Comparison of ENCODE assay signal across 8 mouse cellular contexts in genomic region chr17:74489901-74490220, GRCm38 (mm10). TPM values are rescaled to one million over a fixed set of nuclear protein-coding genes. Genes with fewer than 3 reads are reported as not detected.
DNase-seq lines count a peak whose midpoint lies in the region; ATAC-seq and TF ChIP-seq lines count a peak whose summit lies in the region.

No protein-coding gene starts in this region.

- H3K4me1 ChIP-seq in embryonic facial prominence, embryonic 12.5 days: no peaks in the 10 kb centered on the region; the same call in 1 of the 2 replicates
- no peaks in the 10 kb centered on the region for H3K4me1 ChIP-seq in intestine, embryonic 15.5 days (replicated peaks)

- WGBS in embryonic facial prominence, embryonic 12.5 days: under 1% methylated on average over 12 of the region's 12 CpGs
- 1% methylated on average over 12 of the region's 12 CpGs for WGBS in intestine, embryonic 15.5 days

- TF ChIP-seq CTCF in left cerebral cortex, adult 2 months (IDR thresholded peaks at IDR 0.05): no peak

- peaks cover 21% of the 10 kb centered on the region for H3K79me2 ChIP-seq in myocyte (ENCODE audit: control insufficient read depth, insufficient read depth)

- no peak for TF ChIP-seq POLR2A in myocyte (IDR thresholded peaks at IDR 0.05; ENCODE audit: insufficient read length, low read depth)

- H3K4me2 ChIP-seq in embryonic facial prominence, embryonic 12.5 days (replicated peaks): peak overlapping the region; percentile 59
- peak overlapping the region; percentile 52 for H3K4me2 ChIP-seq in intestine, embryonic 15.5 days (replicated peaks)
- H3K4me2 ChIP-seq in myocyte (ENCODE audit: low read depth): peak overlapping the region; percentile 82

- H3K9me3 ChIP-seq in embryonic facial prominence, embryonic 12.5 days: no peaks in the 10 kb centered on the region
- H3K9me3 ChIP-seq in intestine, embryonic 15.5 days: no peaks in the 10 kb centered on the region

- ATAC-seq in embryonic facial prominence, embryonic 12.5 days (ENCODE audit: insufficient number of reproducible peaks, insufficient read depth, low FRiP score, low TSS enrichment): no peak
- no peak for ATAC-seq in intestine, embryonic 15.5 days

- no peaks in the 10 kb centered on the region for H3K27me3 ChIP-seq in embryonic facial prominence, embryonic 12.5 days
- no peaks in the 10 kb centered on the region for H3K27me3 ChIP-seq in intestine, embryonic 15.5 days (replicated peaks)
- no peaks in the 10 kb centered on the region for H3K27me3 ChIP-seq in myocyte (ENCODE audit: control insufficient read depth, insufficient read depth, insufficient read length)

- intact Hi-C loops in left cerebral cortex, adult 2 months (cut with DNase I): loop anchor here (1.0 to 5.0 kb wide), 2 partner anchors 38 to 93 kb away; partner anchors contain the start of genes Birc6 and Slc30a6

- DNase-seq in left cerebral cortex, adult 2 months (ENCODE audit: extremely low spot score in 1 of 2, low spot score in 2 of 2): no peak
- no peak for DNase-seq in left cerebral cortex, adult 9 months (ENCODE audit: low spot score in 2 of 2)
- DNase-seq in thymus, postnatal 0 days (ENCODE audit: low spot score): no peak
- DNase-seq in ovary, adult 18-20 months (ENCODE audit: low spot score): no peak
- no peak for DNase-seq in frontal cortex, adult 2 months (ENCODE audit: extremely low spot score in 1 of 2, low spot score in 1 of 2)

- peak overlapping the region; percentile 81 for H3K9ac ChIP-seq in embryonic facial prominence, embryonic 12.5 days
- H3K9ac ChIP-seq in intestine, embryonic 15.5 days: peak overlapping the region; percentile 82

- H3K36me3 ChIP-seq in embryonic facial prominence, embryonic 12.5 days: peaks cover 22% of the 10 kb centered on the region
- H3K36me3 ChIP-seq in intestine, embryonic 15.5 days: peaks cover 8% of the 10 kb centered on the region; the same call in 1 of the 2 replicates
- peaks cover 20% of the 10 kb centered on the region for H3K36me3 ChIP-seq in myocyte (ENCODE audit: control insufficient read depth, insufficient read depth)

- H3K4me3 ChIP-seq in left cerebral cortex, adult 2 months: peak overlapping the region; percentile 99
- H3K4me3 ChIP-seq in embryonic facial prominence, embryonic 12.5 days: peak overlapping the region; percentile 78
- peak overlapping the region; percentile 89 for H3K4me3 ChIP-seq in intestine, embryonic 15.5 days (replicated peaks)
- peak overlapping the region; percentile 41 for H3K4me3 ChIP-seq in myocyte

- peak overlapping the region; percentile 90 for H3K27ac ChIP-seq in left cerebral cortex, adult 2 months
- peak overlapping the region; percentile 72 for H3K27ac ChIP-seq in embryonic facial prominence, embryonic 12.5 days
- peak overlapping the region; percentile 91 for H3K27ac ChIP-seq in intestine, embryonic 15.5 days

- H3ac ChIP-seq in myocyte (ENCODE audit: control insufficient read depth, insufficient read length): peak overlapping the region; percentile 92

TF ChIP-seq in myocyte, 11 proteins besides CTCF, POLR2A, EP300 and RAD21:
- TF ChIP-seq TCF12 (IDR thresholded peaks at IDR 0.05; ENCODE audit: insufficient read depth, poor library complexity, severe bottlenecking) (no peak), MYOD1 (IDR thresholded peaks at IDR 0.05; ENCODE audit: control insufficient read depth in 1 of 3, insufficient read length in 2 of 3, low read depth in 2 of 3) (no peak), MAX (IDR thresholded peaks at IDR 0.05; ENCODE audit: low read depth) (no peak), SRF (IDR thresholded peaks at IDR 0.05; ENCODE audit: control insufficient read depth, insufficient read length, low read depth) (no peak), MYOG (IDR thresholded peaks at IDR 0.05; ENCODE audit: control insufficient read depth in 1 of 3, insufficient read depth in 1 of 3, insufficient read length in 2 of 3, low read depth in 2 of 3) (no peak), E2F4 (IDR thresholded peaks at IDR 0.05; ENCODE audit: insufficient read depth) (no peak), REST (IDR thresholded peaks at IDR 0.05; ENCODE audit: insufficient read depth, insufficient read length) (no peak), TCF3 (IDR thresholded peaks at IDR 0.05; ENCODE audit: insufficient read length, low read depth) (no peak), POLR2AphosphoS2 (IDR thresholded peaks at IDR 0.05; ENCODE audit: insufficient read length, low read depth) (no peak)

RNA-seq across cellular contexts. Expression of gene Yipf4, which starts 0.6 kb away (rescaled TPM):
- total RNA-seq in left cerebral cortex, adult 2 months (2021): 10 to 100 TPM; 76.7 to 89.5 TPM
- 51.0 and 56.1 TPM in 2 replicates for polyA plus RNA-seq in embryonic facial prominence, embryonic 12.5 days (2016; fragmentation: Nextera tagmentation; extraction: Ambion mirVana)
- 62.6 and 74.2 TPM in 2 replicates for polyA plus RNA-seq in intestine, embryonic 15.5 days (2015; fragmentation: Nextera tagmentation; extraction: Ambion mirVana)
- polyA plus RNA-seq in myocyte (2012; fragmentation: generic; extraction: Trizol): 20.0 TPM
- 95.4 and 98.3 TPM in 2 replicates for polyA plus RNA-seq in thymus, postnatal 0 days (2015; fragmentation: Nextera tagmentation; extraction: Ambion mirVana)
- polyA plus RNA-seq in frontal cortex, adult 2 months (2012; rRNA removed): 38.6 and 41.4 TPM in 2 replicates

RNA-seq across cellular contexts. Expression of gene Nlrc4, which starts 30.9 kb away (rescaled TPM):
- total RNA-seq in left cerebral cortex, adult 2 months (2021): under 1 TPM; 0.16 to 0.41 TPM
- polyA plus RNA-seq in embryonic facial prominence, embryonic 12.5 days (2016; fragmentation: Nextera tagmentation; extraction: Ambion mirVana): 0.23 and 0.33 TPM in 2 replicates
- 7.1 and 7.3 TPM in 2 replicates for polyA plus RNA-seq in intestine, embryonic 15.5 days (2015; fragmentation: Nextera tagmentation; extraction: Ambion mirVana)
- 0.01 TPM for polyA plus RNA-seq in myocyte (2012; fragmentation: generic; extraction: Trizol)
- 0.37 and 0.47 TPM in 2 replicates for polyA plus RNA-seq in thymus, postnatal 0 days (2015; fragmentation: Nextera tagmentation; extraction: Ambion mirVana)
- 0.08 and 0.18 TPM in 2 replicates for polyA plus RNA-seq in frontal cortex, adult 2 months (2012; rRNA removed)

RNA-seq across cellular contexts. Expression of gene Birc6, which starts 38.2 kb away (rescaled TPM):
- total RNA-seq in left cerebral cortex, adult 2 months (2021): 100 to 1,000 TPM; 132 to 144 TPM
- polyA plus RNA-seq in embryonic facial prominence, embryonic 12.5 days (2016; fragmentation: Nextera tagmentation; extraction: Ambion mirVana): 96.5 and 98.3 TPM in 2 replicates
- polyA plus RNA-seq in intestine, embryonic 15.5 days (2015; fragmentation: Nextera tagmentation; extraction: Ambion mirVana): 68.7 and 83.2 TPM in 2 replicates
- polyA plus RNA-seq in myocyte (2012; fragmentation: generic; extraction: Trizol): 20.1 TPM
- polyA plus RNA-seq in thymus, postnatal 0 days (2015; fragmentation: Nextera tagmentation; extraction: Ambion mirVana): 126 and 162 TPM in 2 replicates
- 88.3 and 97.9 TPM in 2 replicates for polyA plus RNA-seq in frontal cortex, adult 2 months (2012; rRNA removed)

Comparison
In these comparisons a context has a peak if more than half of its experiments do, and no peak if none do; other contexts are left out.
1. H3K4me3 ChIP-seq: peak in every context shown above with its lines; median percentile 99 in left cerebral cortex, adult 2 months; 89 in intestine, embryonic 15.5 days; 78 in embryonic facial prominence, embryonic 12.5 days; 41 in myocyte.